In genomic region chr11:47377421-47377820, GRCm38 (mm10) we compare ENCODE assay signal across 11 mouse cellular contexts.
DNase-seq lines count a peak whose midpoint lies in the region; ATAC-seq and TF ChIP-seq lines count a peak whose summit lies in the region.
"Had no signal": no experiment of that assay in that cellular context is flagged by ENCODE, and none has a peak within 500 bp of the region (broad histone marks: within the 10 kb centered on the region; RNA-seq: fewer than 3 reads in every experiment).

No protein-coding gene starts in this region.

- H3K4me1 ChIP-seq in kidney, embryonic 15.5 days = peaks cover 20% of the 10 kb centered on the region
- no peaks in the 10 kb centered on the region for H3K4me1 ChIP-seq in kidney, adult 2 months (ENCODE audit: control insufficient read depth, insufficient read depth, low read length)
- peaks cover 33% of the 10 kb centered on the region for H3K4me1 ChIP-seq in embryonic facial prominence, embryonic 10.5 days
- H3K4me1 ChIP-seq in limb, embryonic 12.5 days (replicated peaks) = peaks cover 43% of the 10 kb centered on the region

- no peak overlapping the region for H3K9ac ChIP-seq in kidney, embryonic 15.5 days
- 0 out of 2 replicates have a peak overlapping the region, but pooled peaks have one; percentile 23 for H3K9ac ChIP-seq in limb, embryonic 12.5 days (replicated peaks)

- no peak for TF ChIP-seq POLR2A in kidney, adult 2 months (IDR thresholded peaks at IDR 0.05; ENCODE audit: low read depth, low read length)

- WGBS in kidney, embryonic 15.5 days = 55% methylated on average over 6 of the region's 6 CpGs
- 56% methylated on average over 6 of the region's 6 CpGs for WGBS in kidney, adult 2 months
- WGBS in embryonic facial prominence, embryonic 10.5 days = 51% methylated on average over 6 of the region's 6 CpGs
- WGBS in limb, embryonic 12.5 days = 31% methylated on average over 6 of the region's 6 CpGs

- peak overlapping the region; percentile 16; the same call in 1 of the 2 replicates for H3K4me2 ChIP-seq in kidney, embryonic 15.5 days
- H3K4me2 ChIP-seq in limb, embryonic 12.5 days = peak overlapping the region; percentile 49

- H3K36me3 ChIP-seq in kidney, embryonic 15.5 days = no peaks in the 10 kb centered on the region
- H3K36me3 ChIP-seq in kidney, adult 2 months (ENCODE audit: control insufficient read depth, insufficient read depth, low read length) = no peaks in the 10 kb centered on the region
- no peaks in the 10 kb centered on the region for H3K36me3 ChIP-seq in embryonic facial prominence, embryonic 10.5 days (replicated peaks)
- H3K36me3 ChIP-seq in limb, embryonic 12.5 days = no peaks in the 10 kb centered on the region

- ATAC-seq in kidney, embryonic 15.5 days (replicated peaks; ENCODE audit: low FRiP score) = 0 out of 2 replicates have a peak, but pooled peaks have one; percentile 13
- no peak for ATAC-seq in limb, embryonic 12.5 days (ENCODE audit: insufficient number of reproducible peaks, insufficient read depth, low FRiP score, low TSS enrichment, low read depth)
- no peak for ATAC-seq in frontal cortex, adult (ENCODE audit: low TSS enrichment)

- DNase-seq in kidney, adult 2 months = no peak
- peak; percentile 15 for DNase-seq in embryonic facial prominence, embryonic 10.5 days (ENCODE audit: low spot score)
- peak; percentile 34 to 60 for DNase-seq in heart, adult 9 months (ENCODE audit: low spot score in 2 of 2)
- DNase-seq in thymus, postnatal 14 days = no peak
- DNase-seq in left cerebral cortex, adult 8-10 months (ENCODE audit: low spot score in 2 of 2) = no peak
- DNase-seq: cerebellum, adult 18-20 months; midbrain, embryonic 14.5 days; retina, postnatal 1 day had no signal

- H3K27me3 ChIP-seq in kidney, embryonic 15.5 days = no peaks in the 10 kb centered on the region
- no peaks in the 10 kb centered on the region for H3K27me3 ChIP-seq in kidney, adult 2 months (replicated peaks; ENCODE audit: control insufficient read depth, insufficient read depth, low read length)
- H3K27me3 ChIP-seq in embryonic facial prominence, embryonic 10.5 days (replicated peaks; ENCODE audit: low read depth, poor library complexity, severe bottlenecking) = no peaks in the 10 kb centered on the region
- 0 out of 2 replicates have a peak, but pooled peaks cover 3% of the 10 kb centered on the region for H3K27me3 ChIP-seq in limb, embryonic 12.5 days

- no peaks in the 10 kb centered on the region for H3K9me3 ChIP-seq in kidney, embryonic 15.5 days (replicated peaks)
- no peaks in the 10 kb centered on the region for H3K9me3 ChIP-seq in embryonic facial prominence, embryonic 10.5 days
- no peaks in the 10 kb centered on the region for H3K9me3 ChIP-seq in limb, embryonic 12.5 days

- H3K27ac ChIP-seq in kidney, embryonic 15.5 days = 0 out of 2 replicates have a peak overlapping the region, but pooled peaks have one; percentile 22
- no peak overlapping the region for H3K27ac ChIP-seq in kidney, adult 2 months (ENCODE audit: insufficient read depth, low read depth, low read length)
- H3K27ac ChIP-seq in embryonic facial prominence, embryonic 10.5 days (replicated peaks) = peak overlapping the region; percentile 81
- peak overlapping the region; percentile 78 for H3K27ac ChIP-seq in limb, embryonic 12.5 days

- H3K4me3 ChIP-seq in kidney, embryonic 15.5 days (replicated peaks) = no peak overlapping the region
- H3K4me3 ChIP-seq in kidney, adult 2 months (ENCODE audit: insufficient read depth, low read depth, low read length) = no peak overlapping the region
- H3K4me3 ChIP-seq in embryonic facial prominence, embryonic 10.5 days = peak overlapping the region; percentile 57; the same call in 1 of the 2 replicates
- H3K4me3 ChIP-seq in limb, embryonic 12.5 days (replicated peaks) = peak overlapping the region; percentile 24; the same call in 1 of the 2 replicates

- no peak for TF ChIP-seq CTCF in kidney, adult 2 months (conservative IDR thresholded peaks at IDR 0.05; ENCODE audit: insufficient read depth, insufficient read length, low read depth, low read length)

Comparison
In these comparisons a context has a peak if more than half of its experiments do, and no peak if none do; other contexts are left out.
1. H3K4me3 ChIP-seq: peak in embryonic facial prominence, embryonic 10.5 days (single experiment) and limb, embryonic 12.5 days (single experiment); none in kidney, embryonic 15.5 days (single experiment) and kidney, adult 2 months (single experiment).
2. DNase-seq: peak in embryonic facial prominence, embryonic 10.5 days (single experiment) and heart, adult 9 months (2 of 2); none in kidney, adult 2 months (single experiment), thymus, postnatal 14 days (single experiment) and left cerebral cortex, adult 8-10 months (0 of 2).